Mouse (Mus musculus) heart, embryonic 14.5 days (tissue): Measurements from ENCODE around the gene Emid1. TPM values are rescaled to one million over a fixed set of nuclear protein-coding genes. Genes with fewer than 3 reads are reported as not detected.
A peak's percentile ranks its signal among the peaks of the same experiment; 100 is the strongest.

ENCODE experiments used
- ATAC-seq: fragments of 200-750 bp; cut with Nextera tagmentation; 2 replicates; pipeline ENCODE4 v1.8.0; 2017; ENCODE audit warnings: low read depth, moderate TSS enrichment; ENCODE audit not compliant: insufficient number of reproducible peaks, insufficient read depth, low FRiP score
- H3K27ac ChIP-seq, 2 experiments: fragments of 200-500 bp in 1 of 2; fragments of 300-500 bp in 1 of 2; sonication (generic) in 1 of 2; replicated peaks in 1 of 2; 2 replicates each; pipeline ENCODE4 v1.5.1; 2012 to 2014; ENCODE audit warnings: low read depth in 2 of 2, low read length in 2 of 2, control low read depth in 1 of 2, mild to moderate bottlenecking in 1 of 2, mixed read lengths in 1 of 2; ENCODE audit not compliant: control insufficient read depth in 1 of 2, insufficient read depth in 1 of 2
- H3K27me3 ChIP-seq: fragments of 300-500 bp; sonication (generic); 2 replicates; pipeline ENCODE4 v1.6.1; 2014; ENCODE audit warnings: mild to moderate bottlenecking, low read length, control low read depth; ENCODE audit not compliant: control insufficient read depth, insufficient read depth
- H3K36me3 ChIP-seq: fragments of 300-500 bp; sonication (generic); 2 replicates; pipeline ENCODE4 v1.6.1; 2014; ENCODE audit warnings: mild to moderate bottlenecking, control low read depth, low read length, mixed read lengths; ENCODE audit not compliant: control insufficient read depth, insufficient read depth
- H3K4me1 ChIP-seq, 2 experiments: fragments of 200-500 bp in 1 of 2; fragments of 300-500 bp in 1 of 2; sonication (generic) in 1 of 2; 2 replicates each; pipeline ENCODE4 v1.6.1; 2012 to 2014; ENCODE audit warnings: low read length in 2 of 2, control low read depth in 1 of 2, mixed read lengths in 1 of 2; ENCODE audit not compliant: control insufficient read depth in 2 of 2, insufficient read depth in 2 of 2
- H3K4me2 ChIP-seq: fragments of 300-500 bp; sonication (generic); 2 replicates; pipeline ENCODE4 v1.6.1; 2014; ENCODE audit warnings: mild to moderate bottlenecking, low read length
- H3K4me3 ChIP-seq, 2 experiments: fragments of 200-500 bp in 1 of 2; fragments of 300-500 bp in 1 of 2; sonication (generic) in 1 of 2; 2 replicates each; pipeline ENCODE4 v1.5.1; 2012 to 2014; ENCODE audit warnings: low read length in 2 of 2, mild to moderate bottlenecking in 2 of 2, control low read depth in 1 of 2, low read depth in 1 of 2, moderate library complexity in 1 of 2; ENCODE audit not compliant: control insufficient read depth in 1 of 2, insufficient read depth in 1 of 2
- H3K9ac ChIP-seq: fragments of 300-500 bp; sonication (generic); 2 replicates; pipeline ENCODE4 v1.6.1; 2014; ENCODE audit warnings: mild to moderate bottlenecking, low read length
- H3K9me3 ChIP-seq: fragments of 300-500 bp; sonication (generic); 2 replicates; pipeline ENCODE4 v1.6.1; 2016; ENCODE audit warnings: low read length, control low read depth; ENCODE audit not compliant: control insufficient read depth
- WGBS: fragments of 180-500 bp; shearing (Covaris S2); extraction: QIAGEN DNeasy Blood & Tissue Kit; methylation state at CpG from one replicate; pipeline ENCODE4 v1.1.7; 2014; 5-methylcytosine and 5-hydroxymethylcytosine counted together
- polyA plus RNA-seq: library from polyadenylated mRNA; unstranded; fragments of >200 nt; fragmentation: Nextera tagmentation; extraction: Ambion mirVana; gene quantifications from 2 replicates; pipeline ENCODE4 v1.2.1, GENCODE M21; 2014

Gene Emid1
- polyA plus RNA-seq, 1 experiment from 2014 or later: 6.8 TPM

DNA sequence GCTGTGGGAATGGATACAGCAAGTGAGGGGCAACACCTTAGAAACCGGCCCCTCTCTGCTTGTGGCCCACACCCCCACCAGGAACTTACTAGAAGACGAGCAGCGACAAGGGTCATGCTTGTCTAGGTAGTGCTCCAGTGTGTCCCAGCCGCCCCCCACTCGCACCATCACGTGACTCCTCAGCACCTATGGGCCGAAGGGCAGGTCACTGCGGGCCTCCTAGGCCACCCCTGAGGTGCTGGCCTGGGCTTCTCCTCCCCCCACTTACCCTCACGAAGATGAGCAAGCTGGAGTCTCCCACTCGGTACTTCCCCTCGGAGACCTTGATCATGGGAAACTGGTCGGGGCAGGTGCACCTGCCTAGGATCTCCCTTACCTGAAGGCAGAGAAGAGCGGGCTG is 89.7 kb downstream of the Emid1 start:
- Histone ChIP-seq H3K9ac (peak overlapping the region; percentile 60; the same call in 1 of the 2 replicates), H3K4me1 (peaks cover 28 to 49% of the 10 kb centered on the region in 2 experiments)

DNA sequence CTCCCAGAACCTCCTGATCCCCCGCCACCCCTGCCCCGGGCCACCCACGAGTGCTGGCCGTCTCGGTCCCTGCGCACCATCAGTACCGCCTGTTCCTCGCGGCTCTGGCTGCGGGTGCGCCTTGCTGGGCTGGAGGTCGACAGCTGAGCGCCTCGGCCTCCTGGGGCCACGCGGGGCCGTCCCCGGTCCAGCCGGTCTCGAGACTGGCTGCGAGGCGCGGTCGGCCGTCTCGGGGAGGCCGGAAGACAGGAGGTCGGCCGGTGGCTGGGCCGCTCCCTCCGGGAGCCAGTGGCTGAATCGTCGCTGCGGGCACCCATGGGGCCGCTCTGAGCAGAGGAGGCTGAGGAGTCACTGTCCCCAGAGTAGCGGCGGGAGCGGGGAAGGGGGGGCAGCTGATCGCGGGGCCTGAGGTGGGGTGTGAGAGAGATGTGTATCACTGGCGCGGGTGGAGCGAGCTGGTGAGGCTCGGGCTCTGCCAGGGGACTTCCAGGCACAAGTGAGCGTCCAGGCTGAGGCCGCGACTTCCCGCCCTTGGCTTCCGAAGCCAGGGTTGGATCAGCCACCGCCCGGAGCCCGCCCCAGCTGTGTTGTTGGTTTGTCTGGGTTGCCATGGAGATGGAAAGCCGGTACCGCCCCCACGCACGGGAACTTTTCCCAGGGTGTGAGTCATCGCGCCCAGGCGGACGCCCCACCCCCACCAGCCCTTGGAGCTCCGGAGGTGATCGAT is 90.5 kb downstream of the Emid1 start:
- Histone ChIP-seq H3K4me2 (peak overlapping the region; percentile 83), H3K4me3 (peak overlapping the region; percentile 33 to 44), H3K4me1 (peaks cover 28 to 49% of the 10 kb centered on the region in 2 experiments), H3K9ac (peak overlapping the region; percentile 60; the same call in 1 of the 2 replicates), H3K27ac (no peak overlapping the region), H3K36me3 (peaks cover 9% of the 10 kb centered on the region), H3K9me3 (no peaks in the 10 kb centered on the region), H3K27me3 (peaks cover 62% of the 10 kb centered on the region)
- 2% methylated on average over 62 of the region's 62 CpGs for WGBS
- ATAC-seq: peak; percentile 44

More for the DNA sequence above, 89.7 kb downstream of the Emid1 start:
- Histone ChIP-seq H3K9me3 (no peaks in the 10 kb centered on the region), H3K36me3 (peaks cover 9% of the 10 kb centered on the region), H3K4me2 (peak overlapping the region; percentile 83), H3K27ac (no peak overlapping the region), H3K27me3 (peaks cover 54% of the 10 kb centered on the region), H3K4me3 (peak overlapping the region; percentile 33 to 44)
- ATAC-seq: no peak
- 42% methylated on average over 13 of the region's 13 CpGs for WGBS

DNA sequence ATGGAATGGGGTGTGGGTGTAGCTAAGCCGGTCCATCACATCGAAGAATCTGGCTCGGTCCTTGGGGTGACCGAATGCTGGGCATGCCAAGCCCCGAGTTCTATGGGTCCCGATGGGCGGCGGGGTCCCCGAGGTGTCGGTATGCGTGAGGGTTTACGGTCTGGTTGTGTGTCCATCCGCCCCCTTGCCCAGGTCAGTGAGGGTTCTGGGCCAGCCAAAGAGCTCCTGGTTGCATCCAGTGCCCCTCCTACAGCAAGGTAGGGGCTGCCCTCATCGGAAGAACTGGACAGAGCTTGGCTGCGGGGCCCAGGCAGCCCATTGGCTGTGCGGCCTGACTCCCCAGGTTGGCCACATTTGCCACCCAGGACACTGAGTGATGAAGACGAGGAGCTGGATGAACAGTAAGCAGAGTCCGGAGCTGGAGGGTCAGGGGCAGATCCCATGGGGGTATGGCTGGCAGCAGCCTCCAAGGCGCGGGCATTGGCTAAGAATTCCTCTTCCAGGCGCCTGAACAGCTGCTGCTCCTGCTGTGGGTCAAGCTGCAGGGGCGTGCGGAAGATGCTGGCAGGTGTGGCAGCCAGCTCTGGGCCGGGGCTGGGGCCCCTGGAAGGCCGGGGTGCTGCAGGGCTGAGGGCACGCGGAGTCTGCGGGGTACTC is 91.2 kb downstream of the Emid1 start:
- peak overlapping the region; percentile 60; the same call in 1 of the 2 replicates for H3K9ac ChIP-seq
- no peak for ATAC-seq
- H3K27ac ChIP-seq: no peak overlapping the region
- peaks cover 28 to 49% of the 10 kb centered on the region in 2 experiments for H3K4me1 ChIP-seq
- H3K9me3 ChIP-seq: no peaks in the 10 kb centered on the region
- 65% methylated on average over 28 of the region's 28 CpGs for WGBS
- H3K4me3 ChIP-seq: peak overlapping the region in 1 of 2 experiments; percentile 44; a peak in 2 of 4 replicates
- H3K4me2 ChIP-seq: peak overlapping the region; percentile 83
- H3K27me3 ChIP-seq: peaks cover 69% of the 10 kb centered on the region
- peaks cover 9% of the 10 kb centered on the region for H3K36me3 ChIP-seq

DNA sequence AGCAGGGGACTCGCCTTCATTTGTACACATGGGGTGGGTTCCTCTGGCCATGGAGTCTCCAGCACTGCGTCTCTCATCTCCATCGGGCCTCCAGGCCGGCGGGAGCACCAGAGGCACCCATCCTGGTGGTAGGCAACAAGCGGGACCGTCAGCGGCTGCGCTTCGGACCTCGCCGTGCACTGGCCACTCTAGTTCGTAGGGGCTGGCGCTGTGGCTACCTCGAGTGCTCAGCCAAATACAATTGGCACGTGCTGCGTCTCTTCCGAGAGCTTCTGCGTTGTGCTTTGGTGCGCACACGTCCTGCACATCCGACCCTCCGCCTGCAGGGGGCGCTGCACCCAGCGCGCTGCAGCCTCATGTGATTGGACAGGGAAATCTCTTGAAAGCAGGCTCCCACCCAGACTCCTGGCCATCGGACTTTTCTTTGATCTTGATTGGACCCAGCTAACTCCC is 92.3 kb downstream of the Emid1 start:
- no peak for ATAC-seq
- H3K36me3 ChIP-seq: peaks cover 9% of the 10 kb centered on the region
- peaks cover 28 to 47% of the 10 kb centered on the region in 2 experiments for H3K4me1 ChIP-seq
- H3K27ac ChIP-seq: no peak overlapping the region
- H3K9me3 ChIP-seq: no peaks in the 10 kb centered on the region
- peaks cover 69% of the 10 kb centered on the region for H3K27me3 ChIP-seq
- WGBS: 10% methylated on average over 27 of the region's 27 CpGs
- H3K4me3 ChIP-seq: no peak overlapping the region
- no peak overlapping the region for H3K9ac ChIP-seq
- H3K4me2 ChIP-seq: no peak overlapping the region

DNA sequence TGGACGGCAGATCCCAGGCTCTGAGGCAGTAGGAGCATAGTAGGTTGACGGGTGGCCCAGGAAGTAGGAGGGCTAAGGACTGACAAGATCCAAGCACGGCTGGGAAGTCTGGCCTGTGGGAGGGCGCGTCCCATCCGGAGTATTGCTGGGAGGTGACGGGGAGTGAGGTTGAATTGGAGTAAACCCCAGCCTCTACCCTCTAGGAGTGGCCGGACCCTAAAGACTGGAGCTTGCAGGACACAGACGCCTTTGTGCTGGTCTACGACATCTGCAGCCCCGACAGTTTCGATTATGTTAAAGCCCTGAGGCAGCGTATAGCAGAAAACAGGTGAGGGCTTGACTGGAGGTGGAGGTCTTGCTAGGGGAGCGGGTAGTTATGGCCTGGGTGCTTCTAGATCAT is 92.8 kb downstream of the Emid1 start:
- peaks cover 23 to 42% of the 10 kb centered on the region in 2 experiments for H3K4me1 ChIP-seq
- WGBS: 29% methylated on average over 14 of the region's 14 CpGs
- no peak overlapping the region for H3K9ac ChIP-seq
- H3K36me3 ChIP-seq: peaks cover 9% of the 10 kb centered on the region
- no peak overlapping the region for H3K4me3 ChIP-seq
- no peaks in the 10 kb centered on the region for H3K9me3 ChIP-seq
- peaks cover 69% of the 10 kb centered on the region for H3K27me3 ChIP-seq
- no peak overlapping the region for H3K4me2 ChIP-seq
- ATAC-seq: no peak
- H3K27ac ChIP-seq: no peak overlapping the region

DNA sequence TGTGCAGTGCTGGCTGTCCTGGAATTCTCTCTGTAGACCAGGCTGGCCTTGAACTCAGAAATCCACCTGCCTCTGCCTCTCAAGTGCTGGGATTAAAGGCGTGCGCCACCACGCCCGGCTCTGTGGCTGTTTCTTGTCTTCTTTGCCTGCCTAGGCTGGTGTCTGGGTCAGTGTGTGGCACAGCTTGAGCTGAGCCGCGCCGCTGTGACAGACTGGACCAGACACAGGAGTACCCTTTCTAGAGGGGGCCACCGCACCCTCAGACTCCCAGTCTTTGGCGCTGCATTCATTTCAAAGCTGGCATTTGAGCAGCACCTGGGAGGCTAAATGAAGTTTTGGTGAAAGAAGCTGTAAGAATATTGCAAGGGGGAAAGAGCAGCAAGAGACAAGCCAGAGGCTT is 93.3 kb downstream of the Emid1 start:
- Histone ChIP-seq H3K4me3 (no peak overlapping the region; a peak in 1 of 4 replicates), H3K9me3 (no peaks in the 10 kb centered on the region), H3K27me3 (peaks cover 68% of the 10 kb centered on the region), H3K9ac (no peak overlapping the region), H3K36me3 (peaks cover 9% of the 10 kb centered on the region), H3K4me1 (peaks cover 20 to 38% of the 10 kb centered on the region in 2 experiments), H3K4me2 (no peak overlapping the region), H3K27ac (no peak overlapping the region)
- no peak for ATAC-seq
- WGBS: 23% methylated on average over 9 of the region's 9 CpGs

DNA sequence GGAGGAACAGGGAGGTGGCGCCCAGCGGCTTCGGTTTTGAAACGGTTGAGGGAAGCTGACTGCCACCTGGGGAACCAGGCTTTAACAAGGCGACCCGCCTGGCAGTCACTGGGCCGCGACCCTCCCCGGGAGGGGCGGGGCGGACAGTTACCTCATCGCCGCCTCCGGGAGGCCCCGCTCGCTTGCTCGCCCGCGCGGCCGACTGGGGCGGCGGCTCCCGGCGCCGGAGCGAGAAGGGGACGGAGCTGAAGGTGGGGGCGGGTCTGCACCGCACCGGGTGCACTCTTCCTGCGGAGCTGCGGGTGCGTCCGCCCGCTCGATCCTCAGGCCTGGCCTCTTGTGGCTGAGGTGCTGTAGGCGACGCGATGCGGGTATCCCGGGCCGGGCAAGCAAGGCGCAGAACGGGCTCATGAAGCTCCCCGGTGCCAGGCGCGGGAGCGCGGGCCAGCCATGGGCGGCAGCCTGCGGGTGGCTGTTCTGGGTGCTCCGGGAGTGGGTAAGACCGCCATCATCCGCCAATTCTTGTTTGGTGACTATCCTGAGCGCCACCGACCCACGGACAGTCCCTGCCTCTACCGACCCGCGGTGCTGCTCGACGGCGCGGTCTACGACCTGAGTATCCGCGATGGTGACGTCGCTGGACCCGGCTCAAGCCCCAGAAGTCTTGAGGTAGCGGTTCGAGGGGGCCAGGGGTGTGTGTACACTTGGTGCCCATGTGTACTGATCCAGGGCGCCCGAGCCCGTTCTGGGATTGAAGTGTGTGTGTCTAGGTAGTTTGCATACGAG is 94.0 kb downstream of the Emid1 start, which contains the start of gene Rasl10a:
Rasl10a (plus strand) TSS at position 273 of the 786 bp plus-strand sequence.
- H3K27me3 ChIP-seq: peaks cover 61% of the 10 kb centered on the region
- H3K4me1 ChIP-seq: peaks cover 17 to 31% of the 10 kb centered on the region in 2 experiments
- peak within 1 kb of the TSS; percentile 55 to 58 for H3K4me3 ChIP-seq
- no peaks in the 10 kb centered on the region for H3K9me3 ChIP-seq
- WGBS: 2% methylated on average over 77 of the region's 77 CpGs
- ATAC-seq: no peak
- peak within 1 kb of the TSS; percentile 70 for H3K9ac ChIP-seq
- H3K36me3 ChIP-seq: peaks cover 9% of the 10 kb centered on the region
- no peak within 1 kb of the TSS for H3K27ac ChIP-seq
- H3K4me2 ChIP-seq: peak within 1 kb of the TSS; percentile 99
